Mouse (Mus musculus) hindbrain, embryonic 16.5 days (tissue): ENCODE measurements around the gene Cish. TPM values are rescaled to one million over a fixed set of nuclear protein-coding genes. Genes with fewer than 3 reads are reported as not detected.

Source experiments
- ATAC-seq: fragments of 200-750 bp; cut with Nextera tagmentation; 2 replicates; pipeline ENCODE4 v1.8.0; 2017; ENCODE audit warnings: moderate TSS enrichment, moderate library complexity
- H3K27ac ChIP-seq: fragments of 300-500 bp; sonication (generic); 2 replicates; pipeline ENCODE4 v1.5.1; 2014; ENCODE audit warnings: low read depth, mild to moderate bottlenecking, control low read depth, low read length, moderate library complexity
- H3K27me3 ChIP-seq: fragments of 300-500 bp; sonication (generic); replicated peaks from 2 replicates; pipeline ENCODE4 v1.6.1; 2014; ENCODE audit warnings: low read length; ENCODE audit not compliant: control insufficient read depth, insufficient read depth
- H3K36me3 ChIP-seq: fragments of 300-500 bp; sonication (generic); 2 replicates; pipeline ENCODE4 v1.6.1; 2014; ENCODE audit warnings: mild to moderate bottlenecking, low read length, moderate library complexity, mixed read lengths; ENCODE audit not compliant: control insufficient read depth, insufficient read depth
- H3K4me1 ChIP-seq: fragments of 300-500 bp; sonication (generic); 2 replicates; pipeline ENCODE4 v1.6.1; 2014; ENCODE audit warnings: low read depth, low read length; ENCODE audit not compliant: control insufficient read depth, insufficient read depth
- H3K4me2 ChIP-seq: fragments of 300-500 bp; sonication (generic); 2 replicates; pipeline ENCODE4 v1.6.1; 2014; ENCODE audit warnings: mild to moderate bottlenecking, low read length, control low read depth, moderate library complexity
- H3K4me3 ChIP-seq: fragments of 300-500 bp; sonication (generic); 2 replicates; pipeline ENCODE4 v1.5.1; 2014; ENCODE audit warnings: mild to moderate bottlenecking, low read length, control low read depth, moderate library complexity
- H3K9ac ChIP-seq: fragments of 300-500 bp; sonication (generic); 2 replicates; pipeline ENCODE4 v1.6.1; 2014; ENCODE audit warnings: low read depth, mild to moderate bottlenecking, control low read depth, low read length, moderate library complexity
- H3K9me3 ChIP-seq: fragments of 300-500 bp; sonication (generic); 2 replicates; pipeline ENCODE4 v1.6.1; 2014; ENCODE audit warnings: mild to moderate bottlenecking, low read length, moderate library complexity; ENCODE audit not compliant: control insufficient read depth
- WGBS: fragments of 180-500 bp; shearing (Covaris S2); extraction: QIAGEN DNeasy Blood & Tissue Kit; methylation state at CpG from one replicate; pipeline ENCODE4 v1.1.7; 2014; 5-methylcytosine and 5-hydroxymethylcytosine counted together
- polyA plus RNA-seq: library from polyadenylated mRNA; unstranded; fragments of >200 nt; fragmentation: Nextera tagmentation; extraction: Ambion mirVana; gene quantifications from 2 replicates; pipeline ENCODE4 v1.2.1, GENCODE M21; 2015

Gene Cish
- polyA plus RNA-seq, 1 experiment from 2014 or later = 13.7 TPM

- Histone ChIP-seq H3K9me3 (no peaks in the 10 kb centered on the region), H3K27me3 (no peaks in the 10 kb centered on the region), H3K36me3 (no peaks in the 10 kb centered on the region), H3K4me1 (peaks cover 11% of the 10 kb centered on the region), H3K9ac (no peak overlapping the region; the same call in 1 of the 2 replicates), H3K4me2 (no peak overlapping the region), H3K4me3 (no peak overlapping the region), H3K27ac (no peak overlapping the region)
- no peak for ATAC-seq
- 53% methylated on average over 2 of the region's 2 CpGs for WGBS
Measured at GRCm38 (mm10) chr9:107260429-107260828, 35.4 kb upstream of the Cish start.

- Histone ChIP-seq H3K36me3 (no peaks in the 10 kb centered on the region), H3K4me3 (no peak overlapping the region), H3K4me2 (no peak overlapping the region), H3K9me3 (no peaks in the 10 kb centered on the region), H3K27me3 (no peaks in the 10 kb centered on the region), H3K9ac (peak overlapping the region; percentile 27; the same call in 1 of the 2 replicates), H3K4me1 (peaks cover 7% of the 10 kb centered on the region; the same call in 1 of the 2 replicates), H3K27ac (peak overlapping the region; percentile 34; the same call in 1 of the 2 replicates)
- WGBS = 67% methylated on average over 8 of the region's 8 CpGs
- no peak for ATAC-seq
Measured at GRCm38 (mm10) chr9:107260836-107261235, 35.0 kb upstream of the Cish start.

GRCm38 (mm10) chr9:107261792-107262191, 34.0 kb upstream of the Cish start:
- WGBS = 84% methylated on average over 6 of the region's 6 CpGs
- H3K27ac ChIP-seq = no peak overlapping the region

GRCm38 (mm10) chr9:107262375-107262774, 33.5 kb upstream of the Cish start:
- WGBS = 69% methylated on average over 7 of the region's 7 CpGs
- 0 out of 2 replicates have a peak, but pooled peaks have one; percentile 40 for ATAC-seq
- Histone ChIP-seq H3K4me1 (peaks cover 4% of the 10 kb centered on the region; the same call in 1 of the 2 replicates), H3K36me3 (no peaks in the 10 kb centered on the region), H3K9me3 (no peaks in the 10 kb centered on the region), H3K4me3 (no peak overlapping the region), H3K4me2 (no peak overlapping the region), H3K27me3 (no peaks in the 10 kb centered on the region), H3K9ac (no peak overlapping the region), H3K27ac (no peak overlapping the region)

More at GRCm38 (mm10) chr9:107261792-107262191, 34.0 kb upstream of the Cish start:
- H3K9me3 ChIP-seq = no peaks in the 10 kb centered on the region
- no peak overlapping the region for H3K4me2 ChIP-seq
- H3K36me3 ChIP-seq = no peaks in the 10 kb centered on the region
- no peak for ATAC-seq
- no peak overlapping the region for H3K4me3 ChIP-seq
- no peaks in the 10 kb centered on the region for H3K27me3 ChIP-seq
- H3K4me1 ChIP-seq = peaks cover 4% of the 10 kb centered on the region; the same call in 1 of the 2 replicates
- no peak overlapping the region for H3K9ac ChIP-seq

- 90% methylated on average over 5 of the region's 5 CpGs for WGBS
- Histone ChIP-seq H3K9me3 (no peaks in the 10 kb centered on the region), H3K4me3 (no peak overlapping the region), H3K4me1 (peaks cover 4% of the 10 kb centered on the region; the same call in 1 of the 2 replicates), H3K9ac (no peak overlapping the region), H3K27me3 (no peaks in the 10 kb centered on the region), H3K4me2 (no peak overlapping the region), H3K36me3 (no peaks in the 10 kb centered on the region), H3K27ac (no peak overlapping the region)
- ATAC-seq = no peak
Measured at GRCm38 (mm10) chr9:107263912-107264311, 31.9 kb upstream of the Cish start.

- Histone ChIP-seq H3K9ac (no peak overlapping the region), H3K4me3 (no peak overlapping the region), H3K4me1 (peaks cover 4% of the 10 kb centered on the region; the same call in 1 of the 2 replicates), H3K9me3 (no peaks in the 10 kb centered on the region), H3K4me2 (no peak overlapping the region), H3K27ac (no peak overlapping the region), H3K36me3 (no peaks in the 10 kb centered on the region), H3K27me3 (no peaks in the 10 kb centered on the region)
- 74% methylated on average over 3 of the region's 3 CpGs for WGBS
- no peak for ATAC-seq
Measured at GRCm38 (mm10) chr9:107264731-107265130, 31.1 kb upstream of the Cish start.

- Histone ChIP-seq H3K4me1 (no peaks in the 10 kb centered on the region), H3K9ac (no peak overlapping the region), H3K27ac (no peak overlapping the region), H3K4me2 (no peak overlapping the region), H3K4me3 (no peak overlapping the region), H3K36me3 (no peaks in the 10 kb centered on the region), H3K9me3 (no peaks in the 10 kb centered on the region), H3K27me3 (no peaks in the 10 kb centered on the region)
- WGBS = 69% methylated on average over 1 of the region's 1 CpGs
- no peak for ATAC-seq
Measured at GRCm38 (mm10) chr9:107267028-107267427, 28.8 kb upstream of the Cish start.

- Histone ChIP-seq H3K27ac (no peak overlapping the region), H3K4me1 (no peaks in the 10 kb centered on the region), H3K4me2 (no peak overlapping the region), H3K9ac (no peak overlapping the region), H3K9me3 (no peaks in the 10 kb centered on the region), H3K27me3 (no peaks in the 10 kb centered on the region), H3K36me3 (no peaks in the 10 kb centered on the region), H3K4me3 (no peak overlapping the region)
- 61% methylated on average over 4 of the region's 4 CpGs for WGBS
- no peak for ATAC-seq
Measured at GRCm38 (mm10) chr9:107267721-107268402, 28.0 kb upstream of the Cish start.

GRCm38 (mm10) chr9:107269772-107270171, 26.1 kb upstream of the Cish start:
- no peaks in the 10 kb centered on the region for H3K4me1 ChIP-seq
- H3K27ac ChIP-seq = no peak overlapping the region
- no peak overlapping the region for H3K4me2 ChIP-seq
- H3K9ac ChIP-seq = no peak overlapping the region
- 92% methylated on average over 1 of the region's 1 CpGs for WGBS
- H3K36me3 ChIP-seq = no peaks in the 10 kb centered on the region
- H3K4me3 ChIP-seq = no peak overlapping the region
- no peaks in the 10 kb centered on the region for H3K27me3 ChIP-seq
- no peak for ATAC-seq
- H3K9me3 ChIP-seq = no peaks in the 10 kb centered on the region
